Mouse (Mus musculus) lung, postnatal 4 days (tissue): ENCODE data around the gene Ccdc181.

Experiments used
- DNase-seq, 2 experiments: peaks; one replicate each; pipeline ENCODE4 v3.0.0; 2021

The Ccdc181 gene

DNA sequence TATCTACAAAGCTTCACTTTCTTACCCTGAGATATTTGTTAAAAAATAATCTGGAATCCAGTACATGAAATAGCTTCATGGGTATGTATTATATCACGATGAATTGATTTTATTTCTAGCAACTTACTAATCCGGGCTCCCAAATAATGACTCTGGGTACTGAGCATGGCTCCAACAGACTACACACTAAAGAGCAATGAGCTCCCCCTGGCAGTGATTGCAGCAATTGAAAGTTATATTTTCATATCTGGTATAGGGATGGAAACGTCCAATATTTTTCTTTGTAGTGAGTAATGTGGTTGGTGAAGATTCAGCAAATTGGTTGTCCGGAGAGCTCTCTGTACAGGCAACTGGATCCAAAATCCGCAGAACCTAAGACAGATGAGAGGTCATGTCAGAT is 16.7 kb downstream of the Ccdc181 start:
- DNase-seq = no peak

DNA sequence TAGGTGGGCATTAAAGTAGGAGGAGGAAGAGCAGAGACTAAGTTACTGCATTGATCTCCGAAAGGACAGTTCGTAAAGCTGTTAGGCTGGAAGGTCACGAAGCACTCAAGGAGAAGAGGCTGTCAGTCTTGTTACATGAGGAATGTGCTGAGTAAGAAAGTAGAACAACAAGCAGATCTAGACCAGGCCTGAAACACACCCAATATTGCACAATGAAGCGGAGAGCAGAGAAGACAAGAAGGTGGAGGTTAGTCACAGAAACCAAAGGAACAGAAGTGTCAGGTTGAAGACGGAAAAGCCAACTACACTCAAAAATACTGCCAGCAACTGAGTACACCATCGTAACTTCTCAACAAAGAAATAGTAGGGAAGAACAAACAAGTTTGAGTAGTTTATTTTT is 18.7 kb downstream of the Ccdc181 start:
- no peak for DNase-seq

DNA sequence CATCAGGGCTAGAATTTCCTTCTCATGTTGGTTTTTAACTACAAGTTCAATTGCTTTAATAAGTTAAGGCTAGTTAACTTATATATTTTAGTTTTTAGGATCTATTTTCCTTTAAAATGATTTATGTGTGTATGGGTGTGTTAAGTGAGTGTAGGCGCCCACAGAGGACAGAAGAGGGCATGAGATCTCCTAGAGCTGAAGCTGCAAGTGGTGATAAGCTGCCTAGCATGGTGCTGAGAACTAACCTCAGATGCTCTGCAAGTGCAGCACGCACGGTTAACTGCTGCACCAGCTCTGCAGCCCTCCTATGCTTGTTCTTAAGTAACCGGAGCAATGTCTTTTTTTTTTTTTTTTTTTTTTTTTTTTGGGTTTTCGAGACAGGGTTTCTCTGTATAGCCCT is 21.1 kb downstream of the Ccdc181 start:
- no peak for DNase-seq

DNA sequence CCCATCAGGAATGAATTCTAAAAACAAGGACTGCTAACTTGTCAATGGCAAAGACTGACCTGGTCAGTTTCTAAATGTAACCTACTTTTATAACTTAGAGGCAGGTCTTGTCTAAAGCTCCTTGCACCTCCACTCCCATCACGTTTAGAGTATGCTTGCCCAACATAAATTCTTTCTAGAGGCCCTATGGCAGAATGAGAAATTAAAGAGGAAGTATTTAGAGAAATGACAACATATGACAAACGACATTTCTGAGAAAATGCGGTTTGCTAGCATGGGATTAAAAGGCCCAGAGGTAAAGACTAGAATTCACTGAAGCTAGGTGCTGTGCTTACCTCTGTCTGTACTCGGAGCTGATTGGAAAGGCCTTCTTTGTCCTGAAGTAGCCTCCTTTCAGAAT is 26.6 kb downstream of the Ccdc181 start:
- no peak for DNase-seq

DNA sequence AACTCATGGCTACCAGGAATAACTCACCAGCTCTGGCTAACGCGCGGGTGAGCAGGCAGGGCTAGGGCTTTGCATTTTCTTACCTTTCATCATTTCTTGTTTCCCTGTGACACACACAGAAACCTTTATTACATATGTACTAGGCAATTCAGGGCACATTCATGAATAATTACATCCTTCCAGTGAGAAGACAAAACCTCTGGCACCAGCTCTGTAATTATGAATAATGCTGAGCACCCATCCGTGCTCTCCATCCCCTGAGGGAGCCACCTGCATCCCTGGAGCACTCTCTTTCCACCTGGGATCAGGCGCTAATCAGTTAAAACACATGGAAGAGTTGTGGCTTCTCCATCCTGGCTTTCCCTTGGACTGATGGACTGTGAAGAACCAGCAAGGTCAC is 28.4 kb downstream of the Ccdc181 start, which contains the start of gene Nme7:
Nme7 (plus strand) TSS at position 301 of the 400 bp plus-strand sequence.
- DNase-seq = no peak

DNA sequence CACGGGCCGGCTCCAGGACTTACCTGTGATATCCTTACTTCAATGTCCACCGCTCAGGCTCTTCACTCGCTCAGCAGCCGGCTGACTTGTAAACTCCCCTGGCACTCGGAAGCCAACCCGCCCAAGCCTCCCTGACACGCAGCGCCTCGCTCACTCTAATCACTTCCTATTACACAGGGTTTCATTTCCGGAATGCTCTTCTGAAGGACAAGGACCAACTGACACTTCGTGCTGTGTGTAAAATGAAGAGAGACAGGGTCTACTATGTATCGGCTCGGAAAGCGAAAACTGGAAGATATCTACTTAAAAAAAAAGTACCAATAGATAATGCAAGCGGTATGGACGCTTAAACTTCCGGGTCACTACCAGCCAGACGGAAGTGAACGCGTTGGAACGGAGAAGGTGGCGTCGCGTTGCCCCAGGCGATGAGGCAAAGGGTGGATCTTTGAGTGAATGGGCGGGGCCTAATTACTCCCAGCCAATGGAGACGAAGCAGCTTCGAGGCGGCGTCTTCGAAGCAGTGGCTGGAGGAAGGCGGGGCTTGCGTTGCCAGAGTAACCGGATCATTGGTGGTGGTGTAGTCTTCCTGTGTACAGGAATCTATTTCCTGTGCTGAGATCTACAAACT is 31.9 kb downstream of the Ccdc181 start, which contains the start of gene Blzf1:
Blzf1 (minus strand) TSS at position 366 of the 628 bp plus-strand sequence.
- peak; percentile 97 for DNase-seq

DNA sequence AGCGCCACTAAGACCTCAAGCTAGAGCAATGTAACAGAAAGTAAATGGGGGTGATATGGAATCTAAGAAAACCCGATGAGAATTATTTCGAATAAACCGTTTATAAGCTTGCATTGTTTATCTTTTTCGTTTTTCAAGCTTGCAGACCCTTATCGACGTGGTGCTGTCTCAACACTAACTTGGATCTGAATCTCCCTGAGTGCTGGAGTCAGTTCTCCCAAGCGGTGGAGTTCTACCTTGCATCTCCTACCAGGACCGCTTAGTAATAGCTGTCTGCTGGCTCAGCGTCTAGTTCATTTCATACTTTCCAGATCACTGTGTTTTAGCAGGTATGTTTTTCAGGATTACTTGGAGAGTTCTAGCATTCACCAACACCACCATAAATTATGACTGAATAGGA is 32.5 kb downstream of the Ccdc181 start:
- DNase-seq = no peak

DNA sequence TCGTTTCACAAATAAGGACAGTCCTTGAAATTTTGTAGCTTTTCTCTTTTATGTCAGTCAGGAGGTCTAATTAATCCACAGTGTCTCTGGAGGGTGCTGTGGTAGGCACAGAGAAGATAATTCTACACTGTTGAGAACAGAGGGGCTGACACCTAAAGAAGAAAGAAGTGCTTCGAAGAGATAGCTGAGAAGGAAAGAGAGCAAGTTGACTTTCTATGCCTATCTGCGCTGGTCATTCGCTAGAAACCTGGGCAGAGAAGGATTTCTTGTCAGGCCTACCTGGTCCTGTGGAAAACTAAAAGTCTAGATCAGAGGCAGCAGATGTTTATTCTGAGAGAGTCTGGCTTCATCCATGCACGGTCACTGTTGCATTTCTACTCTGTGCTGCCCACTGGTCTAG is 38.7 kb downstream of the Ccdc181 start:
- no peak for DNase-seq

DNA sequence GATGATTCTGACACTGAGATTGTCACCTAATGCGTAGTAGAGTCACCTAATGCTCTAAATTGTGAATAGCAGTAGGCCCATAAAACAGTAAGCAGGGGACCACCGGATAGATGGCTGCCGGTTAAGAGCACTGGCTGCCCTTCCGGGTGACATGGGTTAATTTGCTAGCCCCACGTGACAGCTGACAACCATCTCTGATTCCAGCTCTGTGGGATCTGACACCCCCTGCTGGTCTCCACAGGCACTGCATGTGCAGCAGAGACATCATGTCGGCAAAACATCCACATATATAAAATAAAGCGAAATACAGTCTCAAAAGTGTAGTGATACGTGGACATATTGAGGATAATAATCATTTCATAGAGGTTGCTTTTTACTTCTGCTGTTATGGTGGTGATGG is 39.9 kb downstream of the Ccdc181 start:
- peak; percentile 27 to 56 for DNase-seq

DNA sequence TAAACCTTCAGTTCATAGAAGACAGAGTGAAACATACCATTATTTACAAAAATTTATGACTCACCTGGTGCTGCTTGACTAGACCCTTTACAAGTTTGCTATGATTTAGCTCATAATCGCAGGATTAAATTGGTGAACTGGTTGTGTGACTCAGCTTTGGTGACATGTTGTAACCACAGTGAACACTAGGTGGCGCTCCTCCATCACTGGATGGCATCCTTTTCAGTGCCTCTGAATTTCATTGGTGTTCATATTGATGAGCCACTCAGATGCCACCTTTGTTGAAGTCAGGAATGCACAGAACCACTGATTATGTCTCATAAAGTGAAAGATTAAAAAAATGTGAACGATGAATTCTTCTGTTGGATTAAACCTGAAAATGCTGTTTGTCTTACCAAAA is 41.3 kb downstream of the Ccdc181 start:
- peak; percentile 30 to 74 for DNase-seq

DNA sequence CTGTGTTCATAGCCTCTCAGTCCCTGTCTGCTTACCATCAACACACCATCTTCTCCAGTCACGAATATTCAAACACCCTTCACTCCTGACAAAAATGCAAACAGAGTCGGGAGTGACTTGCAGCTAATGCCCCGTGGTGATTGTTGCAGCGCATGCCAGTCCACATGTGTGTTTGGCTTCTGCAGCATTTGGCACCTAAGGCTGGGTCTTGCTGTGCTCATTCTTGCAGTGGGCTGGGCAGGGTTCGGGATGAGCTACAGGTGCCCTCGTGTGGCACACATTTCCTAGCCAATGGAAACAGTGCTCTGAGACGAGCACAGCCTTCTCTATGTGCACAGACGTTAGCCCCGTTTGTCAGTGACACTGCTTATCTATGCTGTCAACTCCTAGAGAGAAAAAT is 41.9 kb downstream of the Ccdc181 start:
- no peak for DNase-seq

DNA sequence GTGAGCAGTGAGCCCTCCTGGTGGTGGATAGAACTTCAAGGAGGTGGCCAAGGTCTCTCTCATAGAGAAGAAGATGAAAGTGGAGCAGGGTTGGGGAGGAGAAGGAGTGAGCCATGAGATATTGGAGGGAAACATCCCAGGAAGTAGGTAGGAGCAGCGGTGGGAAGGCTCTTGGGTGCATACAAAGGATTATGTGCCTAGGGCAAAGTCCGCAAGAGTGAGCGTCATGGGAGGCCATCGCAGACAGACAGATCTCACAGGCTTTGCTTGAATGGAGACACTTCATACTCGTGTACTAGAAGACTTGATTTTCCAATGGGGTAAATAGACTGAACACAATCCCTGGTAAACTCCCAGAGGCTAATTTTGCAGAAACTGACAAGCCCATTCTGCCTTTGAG is 43.1 kb downstream of the Ccdc181 start:
- DNase-seq = no peak

DNA sequence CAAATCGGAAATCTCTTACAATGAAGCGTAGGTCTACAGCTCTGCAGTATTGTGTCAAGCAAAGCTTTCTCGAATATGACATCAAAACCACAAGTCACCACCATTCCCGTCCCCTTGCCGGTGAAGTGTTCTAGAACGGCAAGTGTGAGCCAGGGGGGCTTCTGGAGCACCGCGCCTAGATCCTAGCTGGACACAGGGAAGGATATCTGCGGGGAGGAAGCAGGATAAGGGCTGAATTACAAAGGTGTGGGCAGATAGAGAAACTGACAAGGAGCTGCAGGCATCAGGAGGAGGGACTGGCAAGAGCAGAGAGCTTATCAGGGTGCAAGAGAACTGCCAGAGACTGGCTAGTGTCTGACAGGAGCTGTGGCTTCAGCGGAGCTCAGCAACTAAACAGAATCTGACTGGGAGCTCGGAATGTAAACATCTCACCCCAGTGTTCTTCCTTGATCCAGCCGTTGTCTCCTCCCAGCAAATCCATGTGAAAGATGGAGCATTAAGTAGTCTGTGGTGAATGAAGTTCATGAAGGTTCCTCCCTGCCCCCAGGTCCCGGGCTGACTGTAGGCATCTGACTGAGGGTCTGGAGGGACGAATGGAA is 44.3 kb downstream of the Ccdc181 start:
- DNase-seq = peak; percentile 10 to 36

DNA sequence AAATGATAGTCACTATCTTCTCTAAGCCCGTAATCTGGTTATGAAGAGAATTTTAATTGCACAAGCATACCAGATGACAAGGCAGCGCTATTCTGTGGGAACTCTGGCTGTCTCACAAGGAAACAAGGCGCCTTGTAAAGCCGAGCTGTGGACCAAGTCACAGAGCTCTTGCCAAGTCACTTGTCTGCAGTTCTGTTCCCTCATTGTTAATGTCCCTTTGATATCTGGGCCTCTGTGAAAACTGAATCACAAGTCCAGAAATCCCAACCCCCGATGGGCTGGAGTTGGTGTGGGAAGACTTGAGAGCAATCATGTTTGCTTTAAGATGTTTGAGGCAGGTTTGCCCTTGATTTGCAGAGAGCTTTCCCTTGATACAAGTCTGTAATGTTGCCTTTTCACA is 45.3 kb downstream of the Ccdc181 start:
- peak in 1 of 2 experiments; percentile 36 for DNase-seq

DNA sequence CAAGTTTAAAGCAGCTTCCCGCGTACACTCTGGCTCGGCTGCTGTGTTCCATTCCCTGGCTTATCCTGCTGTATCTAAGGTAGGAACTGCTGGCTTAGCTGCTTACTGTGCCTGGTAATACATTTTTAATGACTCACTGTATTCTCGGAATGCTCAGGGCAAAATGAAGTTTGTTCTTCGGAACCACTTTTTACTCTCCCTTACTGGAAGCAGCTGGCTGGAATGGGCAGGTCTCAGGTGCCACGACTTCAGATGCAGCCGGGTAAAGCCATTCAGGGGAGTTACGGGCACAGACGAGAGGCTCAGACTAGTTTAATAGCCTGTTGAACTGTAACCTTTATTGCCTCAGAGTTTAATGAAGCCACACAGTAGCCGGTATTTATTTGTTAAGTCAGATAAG is 46.0 kb downstream of the Ccdc181 start:
- DNase-seq = no peak

DNA sequence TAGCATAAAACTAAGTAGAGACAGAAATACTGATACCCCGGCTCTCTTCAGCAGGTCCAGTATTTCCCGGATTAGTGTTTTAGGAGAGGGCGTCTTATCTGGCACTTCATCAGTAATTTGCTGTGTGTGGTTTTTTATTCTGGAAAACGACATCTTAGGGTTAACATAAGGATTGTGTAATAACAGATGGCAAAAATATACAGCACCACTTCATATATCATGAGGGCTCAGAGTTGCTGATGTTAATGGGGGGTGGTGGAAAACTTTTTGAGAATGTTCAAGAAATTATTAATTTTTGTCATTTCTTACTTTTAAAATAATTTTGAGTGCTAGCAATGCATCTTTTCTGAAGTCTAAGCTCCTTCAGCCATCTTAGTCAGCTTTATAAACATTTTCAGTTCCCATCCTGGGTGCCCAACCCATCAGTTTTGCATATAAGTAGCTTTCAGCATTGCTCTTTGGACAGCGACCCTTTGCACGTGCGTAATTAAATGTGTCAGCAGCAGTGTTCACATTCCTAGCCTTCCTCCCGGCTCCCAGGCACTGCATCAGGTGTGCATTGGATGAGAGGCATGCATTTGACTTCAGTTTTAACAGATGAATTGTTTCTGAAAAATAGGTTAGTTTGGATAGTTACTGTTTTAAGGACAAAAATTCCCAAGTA is 47.7 kb downstream of the Ccdc181 start:
- DNase-seq = no peak

DNA sequence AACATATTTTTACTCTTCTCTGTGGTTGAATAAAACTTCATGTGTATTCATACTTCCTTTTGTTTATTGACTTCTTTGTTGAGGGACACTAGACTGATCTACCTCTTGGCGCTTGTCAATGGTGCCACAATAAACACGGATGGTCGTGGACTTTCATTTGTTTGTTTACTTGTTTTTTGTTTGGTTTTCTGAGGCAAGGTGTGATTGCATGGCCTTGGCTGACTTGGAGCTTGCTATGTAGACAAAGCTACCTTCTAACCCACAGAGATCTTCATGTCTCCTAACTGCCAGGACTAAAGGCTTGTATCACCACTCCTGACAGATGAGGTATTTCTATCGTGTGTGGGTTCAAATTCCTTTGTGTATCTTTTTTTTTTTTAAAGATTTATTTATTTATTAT is 48.8 kb downstream of the Ccdc181 start:
- no peak for DNase-seq

DNA sequence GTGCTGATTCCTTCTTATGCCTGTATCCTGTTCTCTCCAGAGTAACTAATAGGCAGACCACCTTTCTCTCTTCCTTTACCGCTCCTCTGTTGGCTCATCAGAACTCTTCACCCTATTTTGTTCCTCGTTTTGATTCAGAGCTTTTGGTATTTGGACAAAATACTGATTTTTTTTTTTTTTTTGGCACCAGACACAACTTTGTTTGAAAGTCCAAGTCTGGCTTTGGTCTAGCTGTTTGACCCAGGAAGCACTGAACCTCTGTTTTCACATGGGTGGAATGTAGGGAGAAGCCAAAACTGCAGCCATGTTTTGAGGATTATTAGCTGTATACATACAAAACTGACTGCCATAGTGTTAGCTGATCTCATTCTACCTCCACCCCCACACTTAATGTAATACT is 49.5 kb downstream of the Ccdc181 start:
- DNase-seq = no peak

DNA sequence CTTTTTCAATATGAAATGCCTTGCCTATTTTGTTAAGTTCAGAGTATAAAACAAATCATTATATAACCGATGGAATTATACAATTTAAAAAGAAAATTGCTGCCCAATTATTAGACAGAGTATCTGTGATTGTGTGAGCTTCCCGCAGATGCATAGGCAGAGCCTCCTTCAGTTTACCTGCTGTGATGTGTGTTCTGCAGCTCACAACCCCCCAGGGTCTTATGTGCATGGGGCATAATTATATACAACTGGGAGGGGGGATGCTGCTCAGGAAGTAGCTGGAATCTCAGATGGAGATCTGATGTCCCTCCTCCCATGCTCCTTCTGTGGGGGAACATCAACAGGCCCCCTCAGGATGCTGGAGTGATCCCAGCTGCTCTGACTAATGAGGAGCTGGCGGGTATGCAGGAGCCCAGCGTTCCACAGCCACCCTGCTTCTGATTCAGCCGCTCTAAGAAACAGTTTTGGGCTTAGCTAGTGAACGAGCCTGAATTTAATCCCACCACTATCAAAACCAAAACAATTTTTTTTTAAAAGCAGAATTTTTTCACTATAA is 51.3 kb downstream of the Ccdc181 start:
- peak in 1 of 2 experiments; percentile 45 for DNase-seq

DNA sequence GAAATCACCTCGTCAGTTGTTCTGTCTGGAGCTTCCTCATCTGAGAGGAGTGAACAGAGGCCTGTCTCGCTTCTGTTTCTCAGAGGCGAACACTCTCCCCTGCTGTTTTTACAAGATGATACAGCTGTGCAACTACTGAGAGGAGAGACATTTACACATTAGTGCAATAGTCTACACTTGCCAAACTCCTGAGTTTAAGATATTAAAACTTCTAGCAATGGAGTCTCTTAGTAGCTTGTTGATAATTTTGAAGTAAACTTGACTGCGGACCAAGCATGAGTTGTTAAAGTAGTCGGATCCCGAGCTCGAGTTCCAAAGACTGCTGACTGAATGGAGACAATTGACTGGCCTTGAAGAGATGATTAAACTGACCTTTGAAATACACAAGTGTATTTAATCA is 52.4 kb downstream of the Ccdc181 start:
- DNase-seq = no peak

DNA sequence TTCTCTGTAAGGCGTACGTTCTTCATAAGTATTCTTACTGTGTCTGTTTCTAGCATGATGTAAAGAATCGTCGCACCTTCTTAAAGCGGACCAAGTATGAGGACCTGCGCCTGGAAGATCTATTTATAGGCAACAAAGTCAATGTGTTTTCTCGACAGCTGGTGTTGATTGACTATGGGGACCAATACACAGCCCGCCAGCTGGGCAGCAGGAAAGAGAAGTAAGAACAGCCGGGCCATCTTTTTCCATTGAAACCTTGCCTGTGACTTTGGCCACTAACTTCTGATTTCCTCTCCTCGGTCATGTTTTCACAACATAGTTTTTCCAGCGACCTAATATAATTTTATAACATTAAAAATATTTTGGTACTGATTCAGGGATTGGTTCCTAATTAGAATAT is 57.2 kb downstream of the Ccdc181 start:
- DNase-seq = no peak

DNA sequence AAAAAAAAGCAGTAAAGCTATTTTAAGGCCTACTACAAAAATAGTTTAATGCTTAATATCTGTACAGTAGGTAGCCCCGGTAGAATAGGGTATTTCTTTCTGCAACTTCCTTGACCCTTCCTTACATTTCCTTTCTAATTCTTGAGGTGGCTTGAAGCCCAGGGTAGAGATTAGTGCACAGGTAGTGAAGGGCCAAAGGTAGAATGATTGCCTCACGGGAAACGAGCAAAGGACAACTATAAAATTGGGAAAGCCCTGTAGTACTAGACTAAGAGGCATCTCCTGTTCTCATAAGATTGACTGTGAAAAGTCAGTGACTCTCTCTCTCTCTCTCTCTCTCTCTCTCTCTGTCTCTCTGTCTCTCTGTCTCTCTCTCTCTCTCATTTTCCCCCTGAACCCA is 60.0 kb downstream of the Ccdc181 start:
- no peak for DNase-seq

DNA sequence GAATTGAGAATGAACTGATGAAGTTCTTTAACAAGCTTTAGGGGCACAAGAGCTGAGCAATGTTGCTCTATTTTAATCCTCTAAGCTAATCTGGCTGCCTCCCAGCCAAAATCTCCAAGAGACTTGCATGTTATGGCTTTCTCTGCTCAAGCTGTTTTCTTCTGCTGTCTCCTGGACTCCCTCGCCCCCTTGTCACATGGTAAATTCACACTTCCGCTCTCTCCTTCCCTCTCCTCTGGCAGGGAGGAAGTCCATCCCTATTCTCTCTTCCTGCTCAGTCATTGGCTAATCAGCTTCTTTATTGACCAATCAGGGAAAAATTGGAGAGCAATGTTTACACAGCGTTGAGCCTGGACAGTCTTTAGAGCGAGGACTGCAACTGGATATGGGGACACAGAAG is 60.5 kb downstream of the Ccdc181 start:
- DNase-seq = no peak
